ENCODE assay signal across 20 mouse cellular contexts in genomic region chr16:26093888-26094287, GRCm38 (mm10).
"Had no signal": no experiment of that assay in that cellular context is flagged by ENCODE, and none has a peak within 500 bp of the region (broad histone marks: within the 10 kb centered on the region; RNA-seq: fewer than 3 reads in every experiment).

No protein-coding gene starts in this region.

- ATAC-seq: intestine, embryonic 16.5 days; midbrain, embryonic 15.5 days had no signal

- H3K27me3 ChIP-seq: kidney, embryonic 15.5 days; liver, embryonic 15.5 days; midbrain, embryonic 12.5 days; midbrain, embryonic 15.5 days; neural tube, embryonic 12.5 days; neural tube, embryonic 15.5 days had no signal

- DNase-seq: kidney, adult 18-20 months; kidney, postnatal 10 days; kidney, postnatal 36 days; layer of hippocampus, postnatal 36 days; lung, adult 18-20 months; right cerebral cortex, adult 18-20 months; right cerebral cortex, postnatal 14 days; right cerebral cortex, postnatal 4 days; thymus, adult 2 months; thymus, postnatal 25 days had no signal

- H3K4me2 ChIP-seq: kidney, embryonic 15.5 days; liver, embryonic 15.5 days; midbrain, embryonic 12.5 days; midbrain, embryonic 15.5 days; neural tube, embryonic 12.5 days; neural tube, embryonic 15.5 days had no signal

- H3K4me1 ChIP-seq: liver, embryonic 15.5 days; midbrain, embryonic 12.5 days; midbrain, embryonic 15.5 days; neural tube, embryonic 12.5 days; neural tube, embryonic 15.5 days had no signal

- H3K9me3 ChIP-seq: kidney, embryonic 15.5 days; liver, embryonic 15.5 days; midbrain, embryonic 12.5 days; midbrain, embryonic 15.5 days; neural tube, embryonic 12.5 days; neural tube, embryonic 15.5 days had no signal

- H3K9ac ChIP-seq: kidney, embryonic 15.5 days; liver, embryonic 15.5 days; midbrain, embryonic 12.5 days; midbrain, embryonic 15.5 days; neural tube, embryonic 12.5 days; neural tube, embryonic 15.5 days had no signal

- H3K4me3 ChIP-seq: kidney, embryonic 15.5 days; left cerebral cortex, adult 2 months; liver, embryonic 15.5 days; midbrain, embryonic 12.5 days; midbrain, embryonic 15.5 days; neural tube, embryonic 12.5 days; neural tube, embryonic 15.5 days had no signal

- H3K36me3 ChIP-seq: kidney, embryonic 15.5 days; liver, embryonic 15.5 days; midbrain, embryonic 12.5 days; midbrain, embryonic 15.5 days; neural tube, embryonic 12.5 days; neural tube, embryonic 15.5 days had no signal

- H3K27ac ChIP-seq: kidney, embryonic 15.5 days; left cerebral cortex, adult 2 months; liver, embryonic 15.5 days; macrophage; midbrain, embryonic 12.5 days; midbrain, embryonic 15.5 days; neural tube, embryonic 12.5 days; neural tube, embryonic 15.5 days; stomach, postnatal 0 days had no signal
